Mouse (Mus musculus) 416B (cell line): ENCODE data around the gene Proser1.

Experiments
- DNase-seq: peaks from one replicate; pipeline ENCODE4 v3.0.0; 2011; ENCODE audit warnings: low read depth

The Proser1 gene

GRCm38 (mm10) chr3:53463046-53463764 lies at the start of gene Proser1, which contains the start of gene Nhlrc3:
Gene Proser1, plus strand, starts transcription at chr3:53463666.
Gene Nhlrc3, minus strand, starts transcription at chr3:53463332.
- DNase-seq = peak; percentile 98

GRCm38 (mm10) chr3:53413959-53414358 lies 49.5 kb upstream of the Proser1 start:
- no peak for DNase-seq

- DNase-seq = no peak
Measured at GRCm38 (mm10) chr3:53416036-53416506, 47.4 kb upstream of the Proser1 start.

DNA sequence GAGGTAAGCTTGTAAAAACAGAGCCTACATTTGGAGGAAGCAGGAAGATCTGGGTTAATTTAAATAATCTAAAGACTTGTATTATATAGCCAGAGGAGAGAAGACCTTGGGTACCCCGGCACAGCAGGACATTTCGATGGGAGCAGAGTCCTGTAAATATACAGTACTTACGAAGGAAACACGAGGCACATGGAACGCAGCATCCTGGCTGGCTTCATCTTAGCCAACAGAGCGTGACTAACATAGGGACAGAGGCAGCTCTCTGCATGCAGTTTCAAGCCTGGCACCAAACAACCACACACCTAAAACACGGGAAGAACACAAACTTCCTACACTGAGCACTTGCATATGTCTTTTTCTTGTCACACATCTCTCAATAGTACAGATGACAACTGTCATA lies 45.8 kb upstream of the Proser1 start:
- no peak for DNase-seq

DNA sequence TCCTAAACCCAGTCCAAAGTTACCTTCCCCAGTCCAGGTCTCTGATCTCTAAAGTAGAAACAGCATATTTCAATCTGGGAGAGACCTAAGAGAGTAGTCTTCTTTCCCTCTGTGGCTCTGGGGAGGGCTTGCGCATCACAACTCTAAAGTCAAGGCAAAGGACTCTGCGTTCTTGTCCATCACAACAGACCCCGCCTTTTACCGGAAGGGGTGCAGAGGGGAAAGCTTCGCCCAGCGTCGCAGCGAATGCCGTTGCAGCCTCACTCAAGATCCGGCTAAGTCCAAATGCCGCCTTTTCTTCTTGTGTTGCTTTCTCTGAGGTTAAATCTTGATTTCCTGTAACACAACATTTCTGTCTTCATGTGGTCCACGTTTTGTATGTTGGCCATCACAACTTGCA lies 41.8 kb upstream of the Proser1 start:
- DNase-seq = no peak

DNA sequence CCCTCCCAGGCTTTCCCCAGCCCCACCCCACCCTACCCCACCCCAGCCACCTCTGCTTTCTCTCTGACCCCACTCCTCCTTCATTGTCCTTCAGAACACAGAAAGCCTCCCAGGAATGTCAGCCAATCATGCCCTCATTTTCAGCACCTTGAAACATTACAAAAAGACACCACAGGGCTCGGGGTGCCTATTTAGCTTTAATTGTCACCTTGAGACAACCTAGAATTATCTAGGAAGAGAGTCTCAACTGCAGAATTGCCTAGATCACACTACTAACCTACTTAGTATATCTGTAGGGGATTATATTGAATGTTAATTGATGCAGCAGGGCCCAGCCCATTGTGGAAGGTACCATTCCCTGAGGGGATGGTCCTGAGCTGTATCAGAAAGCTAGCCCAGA lies 40.8 kb upstream of the Proser1 start:
- no peak for DNase-seq

DNA sequence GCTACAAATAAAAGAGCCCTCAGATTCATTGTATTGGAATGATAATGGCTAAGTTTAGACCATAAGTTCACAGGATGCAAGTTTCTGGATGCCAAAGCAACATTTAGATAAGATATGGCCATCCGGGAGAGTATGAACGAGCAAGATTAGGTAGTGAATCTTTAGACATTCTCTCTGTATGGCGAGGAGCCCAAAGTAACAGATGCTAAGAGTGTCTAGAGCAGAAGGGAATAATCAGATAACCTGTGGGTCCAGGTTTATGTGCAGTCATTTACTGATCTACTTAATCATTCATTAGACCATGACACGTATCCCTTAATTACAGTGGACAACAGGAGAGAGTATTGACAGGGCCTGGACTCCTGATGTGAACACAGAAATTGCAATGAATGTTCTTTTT lies 39.9 kb upstream of the Proser1 start:
- DNase-seq = no peak

GRCm38 (mm10) chr3:53434610-53435009 lies 28.9 kb upstream of the Proser1 start:
- DNase-seq = no peak

GRCm38 (mm10) chr3:53436550-53436949 lies 26.9 kb upstream of the Proser1 start:
- DNase-seq = no peak

GRCm38 (mm10) chr3:53445540-53445939 lies 17.9 kb upstream of the Proser1 start:
- DNase-seq = no peak

DNA sequence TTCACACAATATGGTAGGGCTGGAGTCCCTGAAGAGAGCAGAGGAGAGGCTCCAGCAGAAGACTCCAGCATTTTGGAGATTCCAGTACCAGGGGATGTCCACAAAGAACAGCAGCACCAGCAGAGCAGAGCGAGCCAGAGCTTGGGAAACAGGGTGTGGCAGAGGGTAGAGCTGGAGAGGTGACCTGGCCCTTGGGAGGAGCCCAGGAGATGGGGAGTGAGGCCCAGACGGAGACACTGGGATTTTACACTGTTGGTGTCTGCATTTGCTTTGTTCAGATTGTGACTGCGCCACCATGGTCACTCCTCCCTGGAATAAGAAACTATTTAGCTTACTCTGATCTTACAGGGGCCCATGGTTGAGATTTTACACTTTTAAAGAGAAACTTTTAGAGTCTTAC lies 16.7 kb upstream of the Proser1 start:
- DNase-seq = no peak

DNA sequence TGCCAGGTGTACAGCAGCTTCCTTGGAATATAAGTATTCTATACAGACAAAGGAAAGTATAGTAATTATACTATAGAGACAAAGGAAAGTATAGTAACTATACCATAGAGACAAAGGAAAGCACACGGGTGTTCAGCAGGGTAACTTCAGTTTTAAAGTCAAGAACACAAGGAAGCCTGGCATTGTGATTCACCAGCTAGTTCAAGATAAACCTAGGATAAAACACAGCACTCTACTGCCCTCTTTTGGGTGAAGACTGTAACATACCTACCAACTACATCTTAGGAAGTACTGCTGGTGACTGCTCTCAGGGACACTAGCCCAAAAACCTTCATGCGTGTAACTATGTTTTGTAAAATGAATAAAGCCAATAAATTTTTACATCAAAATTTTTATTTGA lies 15.3 kb upstream of the Proser1 start:
- DNase-seq = peak; percentile 90

DNA sequence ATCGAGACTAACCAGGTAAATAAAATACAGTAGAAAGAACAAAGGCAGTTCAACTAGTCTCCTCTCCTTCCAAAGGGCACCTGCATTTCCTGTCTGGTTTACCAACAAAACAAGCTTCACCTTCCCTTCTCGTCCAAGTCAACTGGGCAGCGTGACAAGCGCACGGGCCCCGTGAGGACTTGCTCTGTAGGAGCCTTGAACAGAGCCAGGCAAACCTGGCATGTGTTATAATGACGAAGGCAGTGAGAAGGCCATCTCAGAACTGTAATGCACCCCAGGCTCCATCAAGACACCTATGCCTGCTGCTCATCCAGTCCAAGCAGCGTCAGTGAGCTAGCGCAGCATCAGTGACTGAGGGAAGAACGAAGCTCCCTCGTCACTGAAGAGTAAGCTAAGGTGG lies 12.8 kb upstream of the Proser1 start:
- no peak for DNase-seq

DNA sequence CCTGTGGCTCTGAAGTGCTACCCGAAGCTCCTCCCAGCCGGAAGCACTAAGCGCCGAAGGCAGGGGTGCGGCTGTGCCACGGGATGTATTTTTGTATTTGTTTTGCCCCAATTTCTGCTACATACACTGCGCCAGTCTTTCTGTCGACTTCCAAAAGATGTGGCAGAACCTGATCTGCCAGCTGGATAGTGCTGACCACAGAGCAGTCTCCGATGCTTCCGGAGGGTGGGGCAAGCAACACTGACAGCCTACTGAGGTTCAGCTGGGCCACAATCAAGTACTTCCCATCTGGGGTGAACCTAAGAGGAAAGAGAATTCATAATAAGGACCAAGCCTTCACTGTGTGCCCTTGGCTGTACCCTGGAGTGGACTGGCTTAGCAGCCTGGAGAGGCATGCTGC lies 11.1 kb upstream of the Proser1 start:
- DNase-seq = no peak

DNA sequence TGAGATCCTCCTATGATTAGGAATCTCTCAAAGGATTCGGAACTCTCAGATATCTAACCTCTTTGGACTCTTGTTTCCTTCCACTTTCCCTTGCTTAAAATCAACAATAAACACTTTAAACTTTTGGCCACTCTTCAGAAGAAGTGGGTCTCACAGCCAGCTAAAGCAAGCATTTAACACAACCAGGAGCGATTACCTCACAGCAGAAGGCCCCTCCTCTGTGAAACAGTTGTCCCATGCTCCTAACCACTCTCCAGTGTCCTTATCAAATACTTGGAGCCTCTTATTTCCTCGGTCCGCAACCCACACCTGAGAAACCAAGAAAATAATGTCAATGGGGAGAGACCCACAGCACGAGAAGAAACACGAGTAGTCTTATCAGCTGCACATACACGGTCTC lies 10.1 kb upstream of the Proser1 start:
- DNase-seq = no peak

GRCm38 (mm10) chr3:53454005-53454404 lies 9.5 kb upstream of the Proser1 start:
- no peak for DNase-seq

- DNase-seq = no peak
Measured at GRCm38 (mm10) chr3:53454561-53454960, 8.9 kb upstream of the Proser1 start.

DNA sequence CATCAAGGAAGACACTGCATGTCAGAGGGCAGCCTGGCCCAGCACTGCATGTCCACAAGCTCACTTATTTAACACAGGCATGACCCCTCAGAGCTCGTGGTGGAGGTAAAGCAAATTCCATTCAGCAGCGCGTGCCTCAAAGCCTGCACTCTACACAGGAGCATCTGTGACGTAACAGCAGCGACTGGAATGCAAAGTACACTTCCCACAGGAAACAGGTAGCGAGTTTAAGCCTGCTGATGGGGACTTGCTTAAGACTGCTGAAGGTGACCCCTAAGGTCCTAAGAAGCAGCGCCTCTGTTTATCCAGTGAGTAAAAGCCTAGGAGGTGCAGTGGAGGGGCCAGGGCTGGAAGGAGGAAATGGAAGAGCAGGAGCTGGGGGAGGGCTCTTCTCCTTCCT lies 8.5 kb upstream of the Proser1 start:
- DNase-seq = no peak

GRCm38 (mm10) chr3:53457750-53458149 lies 5.7 kb upstream of the Proser1 start:
- DNase-seq = no peak

GRCm38 (mm10) chr3:53460106-53460505 lies 3.4 kb upstream of the Proser1 start:
- DNase-seq = no peak

GRCm38 (mm10) chr3:53462701-53463045 lies 793 bp upstream of the Proser1 start:
- DNase-seq = peak; percentile 67

GRCm38 (mm10) chr3:53463765-53464114 lies 274 bp downstream of the Proser1 start:
- DNase-seq = no peak

GRCm38 (mm10) chr3:53464146-53464698 lies 756 bp downstream of the Proser1 start:
- peak; percentile 50 for DNase-seq

DNA sequence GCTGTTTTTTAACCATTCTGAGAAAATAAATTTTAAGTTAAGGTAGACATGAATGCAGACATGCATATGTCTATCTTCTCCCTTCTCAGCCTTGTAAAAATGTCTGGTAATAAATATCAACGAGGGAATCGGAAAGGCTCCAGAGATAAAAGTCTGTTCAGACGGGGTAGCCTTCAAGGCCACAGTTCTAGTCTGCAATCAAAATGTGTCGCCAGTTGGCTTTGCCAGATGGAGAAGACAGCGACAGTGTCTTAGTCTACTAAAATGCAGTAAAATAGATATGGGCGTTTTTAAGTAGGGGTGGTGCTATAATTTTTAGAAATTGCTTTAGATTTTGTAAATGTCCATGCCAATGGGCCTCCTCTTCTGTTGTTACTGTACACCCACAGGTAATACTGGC lies 1.9 kb downstream of the Proser1 start:
- no peak for DNase-seq
